ENCODE assay signal across 28 mouse cellular contexts in the genomic region with DNA sequence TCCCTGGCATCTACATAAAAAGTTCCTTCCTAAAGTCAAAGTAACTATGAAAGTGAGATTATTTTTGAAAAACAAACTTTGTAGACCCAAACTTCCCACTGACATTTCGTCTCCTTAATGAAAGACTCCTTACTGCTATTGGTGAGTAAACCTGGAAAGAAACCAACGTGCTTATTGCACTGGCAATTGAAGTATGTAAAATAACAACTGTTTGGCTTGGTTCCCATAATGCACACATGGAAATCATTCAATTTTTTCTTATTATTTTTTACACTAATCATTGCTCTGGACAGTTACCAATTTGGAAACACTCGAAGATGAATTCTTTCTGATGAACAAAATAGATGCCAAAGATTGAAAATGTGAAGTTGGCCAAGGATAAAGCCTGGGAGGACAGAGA. TPM values are rescaled to one million over a fixed set of nuclear protein-coding genes. Genes with fewer than 3 reads are reported as not detected.
DNase-seq lines count a peak whose midpoint lies in the region; ATAC-seq and TF ChIP-seq lines count a peak whose summit lies in the region.
"Had no signal": no experiment of that assay in that cellular context is flagged by ENCODE, and none has a peak within 500 bp of the region (broad histone marks: within the 10 kb centered on the region; RNA-seq: fewer than 3 reads in every experiment).

No protein-coding gene starts in this region.

- no peak overlapping the region for H3K4me2 ChIP-seq in embryonic facial prominence, embryonic 13.5 days
- H3K4me2 ChIP-seq in lung, embryonic 14.5 days, result no peak overlapping the region
- no peak overlapping the region for H3K4me2 ChIP-seq in embryonic facial prominence, embryonic 14.5 days (ENCODE audit: low read depth, low read length)
- no peak overlapping the region for H3K4me2 ChIP-seq in limb, embryonic 15.5 days
- H3K4me2 ChIP-seq: embryonic facial prominence, embryonic 12.5 days; forebrain, embryonic 12.5 days had no signal

- no peak for TF ChIP-seq CTCF in lung, embryonic 14.5 days (IDR thresholded peaks at IDR 0.05; ENCODE audit: low read depth)

- H3K9me3 ChIP-seq in embryonic facial prominence, embryonic 13.5 days, result no peaks in the 10 kb centered on the region
- H3K9me3 ChIP-seq in embryonic facial prominence, embryonic 10.5 days, result no peaks in the 10 kb centered on the region
- no peaks in the 10 kb centered on the region for H3K9me3 ChIP-seq in lung, embryonic 14.5 days (ENCODE audit: low read depth, low read length)
- H3K9me3 ChIP-seq in embryonic facial prominence, embryonic 14.5 days (ENCODE audit: control insufficient read depth, low read length), result no peaks in the 10 kb centered on the region
- H3K9me3 ChIP-seq in limb, embryonic 15.5 days, result no peaks in the 10 kb centered on the region
- H3K9me3 ChIP-seq: embryonic facial prominence, embryonic 12.5 days; forebrain, embryonic 10.5 days; forebrain, embryonic 12.5 days had no signal

- no peak for ATAC-seq in embryonic facial prominence, embryonic 13.5 days (ENCODE audit: insufficient number of reproducible peaks, insufficient read depth, low FRiP score, low TSS enrichment, low read depth)
- ATAC-seq in lung, embryonic 14.5 days (ENCODE audit: insufficient read depth), result no peak
- no peak for ATAC-seq in embryonic facial prominence, embryonic 14.5 days (ENCODE audit: low read depth)
- ATAC-seq in limb, embryonic 15.5 days (ENCODE audit: insufficient number of reproducible peaks, low FRiP score, low TSS enrichment, low read depth), result no peak
- ATAC-seq in activated CD4-positive, CD25-positive, alpha-beta regulatory T cell, adult 4 months, result no peak
- ATAC-seq: CD4-positive, CD25-positive, alpha-beta regulatory T cell, adult 4 months; forebrain, embryonic 14.5 days; forebrain, embryonic 16.5 days had no signal

- H3K4me3 ChIP-seq in embryonic facial prominence, embryonic 13.5 days, result no peak overlapping the region
- H3K4me3 ChIP-seq in embryonic facial prominence, embryonic 10.5 days, result no peak overlapping the region
- no peak overlapping the region for H3K4me3 ChIP-seq in lung, embryonic 14.5 days (ENCODE audit: low read depth, low read length)
- no peak overlapping the region for H3K4me3 ChIP-seq in embryonic facial prominence, embryonic 14.5 days (ENCODE audit: low read depth, low read length)
- H3K4me3 ChIP-seq in limb, embryonic 15.5 days, result no peak overlapping the region
- H3K4me3 ChIP-seq: embryonic facial prominence, embryonic 12.5 days; erythroblast, embryonic 14.5 days; forebrain, embryonic 10.5 days; forebrain, embryonic 12.5 days had no signal

- H3K36me3 ChIP-seq in embryonic facial prominence, embryonic 13.5 days, result no peaks in the 10 kb centered on the region
- H3K36me3 ChIP-seq in embryonic facial prominence, embryonic 10.5 days (replicated peaks), result no peaks in the 10 kb centered on the region
- no peaks in the 10 kb centered on the region for H3K36me3 ChIP-seq in lung, embryonic 14.5 days (ENCODE audit: insufficient read depth)
- no peaks in the 10 kb centered on the region for H3K36me3 ChIP-seq in embryonic facial prominence, embryonic 14.5 days (ENCODE audit: control insufficient read depth, insufficient read depth, low read length)
- no peaks in the 10 kb centered on the region for H3K36me3 ChIP-seq in limb, embryonic 15.5 days
- H3K36me3 ChIP-seq: embryonic facial prominence, embryonic 12.5 days; forebrain, embryonic 10.5 days; forebrain, embryonic 12.5 days; G1E had no signal

- peaks cover 5% of the 10 kb centered on the region; the same call in 1 of the 2 replicates for H3K4me1 ChIP-seq in embryonic facial prominence, embryonic 13.5 days
- 0 out of 2 replicates have a peak, but pooled peaks cover 2% of the 10 kb centered on the region for H3K4me1 ChIP-seq in embryonic facial prominence, embryonic 10.5 days
- H3K4me1 ChIP-seq in lung, embryonic 14.5 days (ENCODE audit: insufficient read depth), result no peaks in the 10 kb centered on the region
- H3K4me1 ChIP-seq in embryonic facial prominence, embryonic 14.5 days (ENCODE audit: control insufficient read depth, insufficient read depth, low read length), result no peaks in the 10 kb centered on the region
- H3K4me1 ChIP-seq in limb, embryonic 15.5 days, result peaks cover 5% of the 10 kb centered on the region; the same call in 1 of the 2 replicates
- H3K4me1 ChIP-seq: embryonic facial prominence, embryonic 12.5 days had no signal

- H3K27me3 ChIP-seq in embryonic facial prominence, embryonic 13.5 days, result no peaks in the 10 kb centered on the region
- no peaks in the 10 kb centered on the region for H3K27me3 ChIP-seq in embryonic facial prominence, embryonic 10.5 days (replicated peaks; ENCODE audit: low read depth, poor library complexity, severe bottlenecking)
- H3K27me3 ChIP-seq in lung, embryonic 14.5 days (ENCODE audit: insufficient read depth, low read length), result no peaks in the 10 kb centered on the region
- H3K27me3 ChIP-seq in embryonic facial prominence, embryonic 14.5 days (replicated peaks; ENCODE audit: control insufficient read depth, insufficient read depth, low read length), result no peaks in the 10 kb centered on the region
- H3K27me3 ChIP-seq in limb, embryonic 15.5 days, result no peaks in the 10 kb centered on the region
- H3K27me3 ChIP-seq: CH12.LX; embryonic facial prominence, embryonic 12.5 days; forebrain, embryonic 12.5 days had no signal

- DNase-seq in embryonic facial prominence, embryonic 10.5 days (ENCODE audit: low spot score), result no peak
- DNase-seq in lung, embryonic 14.5 days, result peak; percentile 45
- no peak for DNase-seq in lung, postnatal 10 days
- peak; percentile 91 for DNase-seq in embryonic facial prominence, embryonic 14.5 days (ENCODE audit: low spot score)
- no peak for DNase-seq in kidney, postnatal 4 days
- DNase-seq: adrenal gland, adult 2 months; adrenal gland, postnatal 10 days; adrenal gland, postnatal 25 days; B cell, adult 2 months; cerebellum, adult 11 months; cerebellum, adult 18-20 months; cerebellum, adult 8-10 months; cerebellum, adult 9-11 months; cerebellum, postnatal 14 days; cerebellum, postnatal 36 days; embryo, embryonic 11 days had no signal

- WGBS in embryonic facial prominence, embryonic 13.5 days, result 39% methylated on average over 3 of the region's 3 CpGs
- 84% methylated on average over 3 of the region's 3 CpGs for WGBS in embryonic facial prominence, embryonic 10.5 days
- WGBS in lung, embryonic 14.5 days, result 45% methylated on average over 3 of the region's 3 CpGs
- 31% methylated on average over 3 of the region's 3 CpGs for WGBS in embryonic facial prominence, embryonic 14.5 days
- WGBS in limb, embryonic 15.5 days, result 41% methylated on average over 3 of the region's 3 CpGs

- 0 out of 2 replicates have a peak overlapping the region, but pooled peaks have one; percentile 28 for H3K27ac ChIP-seq in embryonic facial prominence, embryonic 13.5 days
- no peak overlapping the region for H3K27ac ChIP-seq in embryonic facial prominence, embryonic 10.5 days (replicated peaks)
- H3K27ac ChIP-seq in lung, embryonic 14.5 days (ENCODE audit: low read depth), result no peak overlapping the region
- peak overlapping the region; percentile 72 for H3K27ac ChIP-seq in embryonic facial prominence, embryonic 14.5 days (replicated peaks; ENCODE audit: low read depth, low read length)
- H3K27ac ChIP-seq in limb, embryonic 15.5 days, result peak overlapping the region; percentile 74; the same call in 1 of the 2 replicates
- H3K27ac ChIP-seq: embryonic facial prominence, embryonic 12.5 days; forebrain, embryonic 10.5 days; forebrain, embryonic 12.5 days had no signal

- H3K9ac ChIP-seq in embryonic facial prominence, embryonic 13.5 days, result no peak overlapping the region
- no peak overlapping the region for H3K9ac ChIP-seq in lung, embryonic 14.5 days
- no peak overlapping the region for H3K9ac ChIP-seq in embryonic facial prominence, embryonic 14.5 days (ENCODE audit: low read depth, low read length)
- H3K9ac ChIP-seq in limb, embryonic 15.5 days, result no peak overlapping the region
- H3K9ac ChIP-seq: embryonic facial prominence, embryonic 12.5 days; forebrain, embryonic 12.5 days had no signal

RNA-seq across cellular contexts. Expression of a gene that starts 12.1 kb away (rescaled TPM):
- 0.73 and 0.91 TPM in 2 replicates for polyA plus RNA-seq in embryonic facial prominence, embryonic 13.5 days (2015; fragmentation: Nextera tagmentation; extraction: Ambion mirVana)
- 0.46 and 0.57 TPM in 2 replicates for polyA plus RNA-seq in embryonic facial prominence, embryonic 10.5 days (2016; fragmentation: Nextera tagmentation; extraction: Ambion mirVana)
- polyA plus RNA-seq in lung, embryonic 14.5 days (2014; fragmentation: Nextera tagmentation; extraction: Ambion mirVana), result 0.16 and 0.39 TPM in 2 replicates
- 1.1 and 1.4 TPM in 2 replicates for polyA plus RNA-seq in embryonic facial prominence, embryonic 14.5 days (2014; fragmentation: Nextera tagmentation; extraction: Ambion mirVana)
- 0.47 and 0.53 TPM in 2 replicates for polyA plus RNA-seq in limb, embryonic 15.5 days (2015; fragmentation: Nextera tagmentation; extraction: Ambion mirVana)
- polyA plus RNA-seq in activated CD4-positive, CD25-positive, alpha-beta regulatory T cell, adult 4 months (2017; shearing (Covaris generic)), result not detected
- polyA plus RNA-seq: CD4-positive, CD25-positive, alpha-beta regulatory T cell, adult 4 months; G1E had no signal

Comparison
In these comparisons a context has a peak if more than half of its experiments do, and no peak if none do; other contexts are left out.
1. H3K27ac ChIP-seq: peak in embryonic facial prominence, embryonic 13.5 days (single experiment), embryonic facial prominence, embryonic 14.5 days (single experiment) and limb, embryonic 15.5 days (single experiment); none in embryonic facial prominence, embryonic 10.5 days (single experiment) and lung, embryonic 14.5 days (single experiment).
2. DNase-seq: peak in lung, embryonic 14.5 days (single experiment) and embryonic facial prominence, embryonic 14.5 days (single experiment); none in embryonic facial prominence, embryonic 10.5 days (single experiment), lung, postnatal 10 days (single experiment) and kidney, postnatal 4 days (0 of 2).